Mouse (Mus musculus): ENCODE results near the gene Arhgef39. TPM values are rescaled to one million over a fixed set of nuclear protein-coding genes. Genes with fewer than 3 reads are reported as not detected.
"Not testable (repeated sequence)": the region's sequence is repeated elsewhere in the genome, so short reads cannot be mapped to it uniquely, and the experiment has no call there.

Arhgef39 gene
- polyA plus RNA-seq, 1 experiment from 2014 or later, result 15.2 TPM

GRCm38 (mm10) chr4:43493186-43493845 is 6.2 kb downstream of the Arhgef39 start:
- TF ChIP-seq EP300 (IDR thresholded peaks at IDR 0.05; ENCODE audit: low read depth), result 0 out of 2 replicates have a peak, but pooled peaks have one; percentile 3
- TF ChIP-seq CTCF (IDR thresholded peaks at IDR 0.05; ENCODE audit: low read depth), result 0 out of 2 replicates have a peak, but pooled peaks have one; percentile 19
- DNase-seq (peak; percentile 97), ATAC-seq (peak; percentile 86)
- Histone ChIP-seq H3K4me1 (ENCODE audit: insufficient read depth) (peaks cover 12% of the 10 kb centered on the region), H3K36me3 (replicated peaks; ENCODE audit: insufficient read depth, low read length) (peaks cover 26% of the 10 kb centered on the region), H3K4me2 (ENCODE audit: low read depth, low read length) (peak overlapping the region; percentile 92), H3K27me3 (ENCODE audit: insufficient read depth, low read length) (no peaks in the 10 kb centered on the region), H3K9me3 (ENCODE audit: low read length) (no peaks in the 10 kb centered on the region), H3K4me3 (ENCODE audit: low read depth, low read length) (peak overlapping the region; percentile 84), H3K27ac (ENCODE audit: low read depth) (peak overlapping the region; percentile 83), H3K9ac (replicated peaks) (peak overlapping the region; percentile 83)
- 0% methylated on average over 47 of the region's 47 CpGs for WGBS (ENCODE audit: insufficient replicate concordance)

GRCm38 (mm10) chr4:43492821-43493185 is 6.7 kb downstream of the Arhgef39 start, which contains the start of gene Ccdc107:
Gene Ccdc107, plus strand, starts transcription at chr4:43492900.
- DNase-seq (peak; percentile 92), ATAC-seq (peak; percentile 95)
- peak within 1 kb of the TSS; percentile 83 for H3K9ac ChIP-seq (replicated peaks)
- peak within 1 kb of the TSS; percentile 84 for H3K4me3 ChIP-seq (ENCODE audit: low read depth, low read length)
- no peaks in the 10 kb centered on the region for H3K27me3 ChIP-seq (ENCODE audit: insufficient read depth, low read length)
- under 1% methylated on average over 25 of the region's 25 CpGs for WGBS (ENCODE audit: insufficient replicate concordance)
- peak within 1 kb of the TSS; percentile 83 for H3K27ac ChIP-seq (ENCODE audit: low read depth)
- H3K9me3 ChIP-seq (ENCODE audit: low read length), result no peaks in the 10 kb centered on the region
- H3K4me1 ChIP-seq (ENCODE audit: insufficient read depth), result peaks cover 12% of the 10 kb centered on the region
- TF ChIP-seq CTCF (IDR thresholded peaks at IDR 0.05; ENCODE audit: low read depth), result peak; percentile 23; the same call in 1 of the 2 replicates
- TF ChIP-seq EP300 (IDR thresholded peaks at IDR 0.05; ENCODE audit: low read depth), result peak; percentile 77
- peak within 1 kb of the TSS; percentile 92 for H3K4me2 ChIP-seq (ENCODE audit: low read depth, low read length)
- peaks cover 26% of the 10 kb centered on the region for H3K36me3 ChIP-seq (replicated peaks; ENCODE audit: insufficient read depth, low read length)

DNA sequence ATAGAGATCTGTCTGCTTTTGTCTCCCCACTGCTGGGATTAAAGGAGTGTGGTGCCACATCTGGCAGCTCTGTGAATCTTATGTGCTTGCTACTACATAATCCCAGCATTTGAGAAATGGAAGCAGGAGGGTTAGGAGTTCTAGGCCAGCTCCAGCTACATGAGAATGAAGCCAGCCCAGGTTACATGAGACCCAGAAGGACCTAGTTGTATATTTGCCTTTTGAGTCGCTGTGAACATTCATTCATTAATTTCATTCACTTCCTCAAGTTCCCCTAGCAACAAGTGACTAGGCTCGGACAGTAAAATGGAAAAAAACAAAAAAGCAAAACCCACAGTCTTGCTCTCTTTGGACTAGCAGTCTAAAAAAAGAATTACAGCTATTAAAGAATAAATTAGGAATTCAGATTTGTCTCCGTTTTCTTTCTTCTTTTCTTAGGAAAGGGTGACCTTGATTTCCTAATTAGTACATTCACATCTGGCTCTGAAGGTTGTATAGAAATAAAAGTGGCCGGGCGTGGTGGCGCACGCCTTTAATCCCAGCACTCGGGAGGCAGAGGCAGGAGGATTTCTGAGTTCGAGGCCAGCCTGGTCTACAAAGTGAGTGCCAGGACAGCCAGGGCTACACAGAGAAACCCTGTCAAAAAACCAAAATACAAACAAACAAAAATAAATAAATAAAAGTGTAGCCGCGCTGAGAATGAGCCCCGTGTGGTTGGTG is 7.2 kb downstream of the Arhgef39 start:
- peak overlapping the region; percentile 92 for H3K4me2 ChIP-seq (ENCODE audit: low read depth, low read length)
- H3K9me3 ChIP-seq (ENCODE audit: low read length), result no peaks in the 10 kb centered on the region
- H3K9ac ChIP-seq (replicated peaks), result peak overlapping the region; percentile 44; the same call in 1 of the 2 replicates
- peak overlapping the region; percentile 84 for H3K4me3 ChIP-seq (ENCODE audit: low read depth, low read length)
- peaks cover 22% of the 10 kb centered on the region for H3K36me3 ChIP-seq (replicated peaks; ENCODE audit: insufficient read depth, low read length)
- WGBS (ENCODE audit: insufficient replicate concordance), result 41% methylated on average over 12 of the region's 12 CpGs
- ATAC-seq (no peak), DNase-seq (no peak)
- no peak for TF ChIP-seq CTCF (IDR thresholded peaks at IDR 0.05; ENCODE audit: low read depth)
- no peak for TF ChIP-seq EP300 (IDR thresholded peaks at IDR 0.05; ENCODE audit: low read depth)
- H3K4me1 ChIP-seq (ENCODE audit: insufficient read depth), result peaks cover 12% of the 10 kb centered on the region
- no peaks in the 10 kb centered on the region for H3K27me3 ChIP-seq (ENCODE audit: insufficient read depth, low read length)
- peak overlapping the region; percentile 83 for H3K27ac ChIP-seq (ENCODE audit: low read depth)

- Histone ChIP-seq H3K4me1 (ENCODE audit: insufficient read depth) (peaks cover 12% of the 10 kb centered on the region), H3K9ac (replicated peaks) (no peak overlapping the region), H3K27ac (ENCODE audit: low read depth) (no peak overlapping the region), H3K9me3 (ENCODE audit: low read length) (no peaks in the 10 kb centered on the region), H3K36me3 (replicated peaks; ENCODE audit: insufficient read depth, low read length) (peaks cover 10% of the 10 kb centered on the region), H3K4me2 (ENCODE audit: low read depth, low read length) (no peak overlapping the region), H3K4me3 (ENCODE audit: low read depth, low read length) (no peak overlapping the region), H3K27me3 (ENCODE audit: insufficient read depth, low read length) (no peaks in the 10 kb centered on the region)
- TF ChIP-seq CTCF (IDR thresholded peaks at IDR 0.05; ENCODE audit: low read depth) (no peak), EP300 (IDR thresholded peaks at IDR 0.05; ENCODE audit: low read depth) (peak; percentile 50; the same call in 1 of the 2 replicates)
- no peak for DNase-seq
- 55% methylated on average over 5 of the region's 5 CpGs for WGBS (ENCODE audit: insufficient replicate concordance)
- peak; percentile 12 for ATAC-seq
Measured at GRCm38 (mm10) chr4:43490801-43491200, 8.7 kb downstream of the Arhgef39 start.

DNA sequence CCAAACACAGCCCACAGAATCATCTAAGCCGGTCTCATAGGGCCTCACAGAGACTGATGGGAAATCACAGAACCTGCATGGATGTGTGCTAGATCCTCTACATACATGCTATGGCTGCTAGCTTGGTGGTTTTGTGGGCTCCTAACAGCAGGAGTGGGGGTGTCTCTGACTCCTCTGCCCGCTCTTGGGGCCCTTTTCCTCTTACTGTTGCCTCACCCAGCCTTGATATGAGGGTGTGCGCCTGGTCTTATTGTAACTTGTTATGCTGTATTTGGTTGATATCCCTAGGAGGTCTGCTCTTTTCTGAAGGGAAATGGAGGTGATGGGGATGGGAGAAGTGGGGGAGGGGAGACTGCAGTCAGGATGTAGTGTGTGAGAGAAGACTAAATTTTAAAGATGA is 9.9 kb downstream of the Arhgef39 start:
- Histone ChIP-seq H3K27ac (ENCODE audit: low read depth) (no peak overlapping the region), H3K27me3 (ENCODE audit: insufficient read depth, low read length) (no peaks in the 10 kb centered on the region), H3K4me3 (ENCODE audit: low read depth, low read length) (no peak overlapping the region), H3K36me3 (replicated peaks; ENCODE audit: insufficient read depth, low read length) (no peaks in the 10 kb centered on the region), H3K9ac (replicated peaks) (no peak overlapping the region), H3K4me2 (ENCODE audit: low read depth, low read length) (no peak overlapping the region), H3K4me1 (ENCODE audit: insufficient read depth) (peaks cover 10% of the 10 kb centered on the region), H3K9me3 (ENCODE audit: low read length) (no peaks in the 10 kb centered on the region)
- 88% methylated on average over 3 of the region's 3 CpGs for WGBS (ENCODE audit: insufficient replicate concordance)
- no peak for TF ChIP-seq CTCF (IDR thresholded peaks at IDR 0.05; ENCODE audit: low read depth)
- no peak for TF ChIP-seq EP300 (IDR thresholded peaks at IDR 0.05; ENCODE audit: low read depth)
- ATAC-seq (no peak), DNase-seq (no peak)

- not testable (repeated sequence) for H3K4me3 ChIP-seq (ENCODE audit: low read depth, low read length); H3K27me3 ChIP-seq (ENCODE audit: insufficient read depth, low read length); H3K4me1 ChIP-seq (ENCODE audit: insufficient read depth); H3K9me3 ChIP-seq (ENCODE audit: low read length); DNase-seq; H3K27ac ChIP-seq (ENCODE audit: low read depth); H3K36me3 ChIP-seq (replicated peaks; ENCODE audit: insufficient read depth, low read length); H3K4me2 ChIP-seq (ENCODE audit: low read depth, low read length); H3K9ac ChIP-seq (replicated peaks); ATAC-seq
- peak; percentile 42 for TF ChIP-seq CTCF (IDR thresholded peaks at IDR 0.05; ENCODE audit: low read depth)
- WGBS (ENCODE audit: insufficient replicate concordance), result 86% methylated on average over 5 of the region's 5 CpGs
Measured at GRCm38 (mm10) chr4:43485666-43486065, 13.8 kb downstream of the Arhgef39 start.
